Mouse (Mus musculus): ENCODE data around the gene Dock2. TPM values are rescaled to one million over a fixed set of nuclear protein-coding genes. Genes with fewer than 3 reads are reported as not detected.
A peak's percentile ranks its signal among the peaks of the same experiment; 100 is the strongest.
"Not testable (repeated sequence)": the region's sequence is repeated elsewhere in the genome, so short reads cannot be mapped to it uniquely, and the experiment has no call there.

Gene Dock2
- polyA plus RNA-seq (2015; fragmentation: Nextera tagmentation; extraction: Ambion mirVana): 2.8 and 3.6 TPM in 2 replicates

DNA sequence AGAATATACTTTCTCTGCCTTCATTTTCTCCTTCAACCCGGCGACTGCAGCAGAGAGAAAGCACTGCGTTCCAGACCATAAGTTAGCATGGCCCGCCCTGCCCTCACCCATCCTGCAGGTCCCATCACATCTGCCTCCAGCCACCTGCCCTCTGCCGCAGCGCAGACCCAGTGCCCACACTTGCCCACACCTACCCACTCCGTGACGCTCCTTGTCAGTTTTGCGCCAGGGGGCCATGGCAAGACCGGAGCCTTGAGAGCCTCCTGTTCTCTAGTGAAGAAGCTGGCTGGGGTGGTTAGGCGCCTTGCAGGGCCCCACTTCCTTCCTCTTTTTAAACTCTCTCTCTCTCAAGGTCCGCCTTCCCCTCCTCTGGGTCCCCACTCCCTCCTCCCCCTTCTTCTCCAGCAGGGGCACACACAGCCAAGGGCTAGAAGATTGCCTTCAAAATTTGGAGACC is at the start of gene Dock2:
Gene Dock2 (minus strand): TSS at position 306 of the 457 bp plus-strand sequence.
- H3K4me2 ChIP-seq: peak within 1 kb of the TSS; percentile 61
- WGBS (ENCODE audit: insufficient replicate concordance): 10% methylated on average over 12 of the region's 12 CpGs
- DNase-seq (peak; percentile 14), ATAC-seq (ENCODE audit: low read depth) (peak; percentile 58)
- H3K27ac ChIP-seq: peak within 1 kb of the TSS; percentile 57
- no peaks in the 10 kb centered on the region for H3K36me3 ChIP-seq
- no peaks in the 10 kb centered on the region for H3K9me3 ChIP-seq (replicated peaks)
- H3K4me1 ChIP-seq (replicated peaks): peaks cover 22% of the 10 kb centered on the region
- H3K9ac ChIP-seq: peak within 1 kb of the TSS; percentile 50
- H3K27me3 ChIP-seq: no peaks in the 10 kb centered on the region
- peak within 1 kb of the TSS; percentile 46 for H3K4me3 ChIP-seq (replicated peaks)

DNA sequence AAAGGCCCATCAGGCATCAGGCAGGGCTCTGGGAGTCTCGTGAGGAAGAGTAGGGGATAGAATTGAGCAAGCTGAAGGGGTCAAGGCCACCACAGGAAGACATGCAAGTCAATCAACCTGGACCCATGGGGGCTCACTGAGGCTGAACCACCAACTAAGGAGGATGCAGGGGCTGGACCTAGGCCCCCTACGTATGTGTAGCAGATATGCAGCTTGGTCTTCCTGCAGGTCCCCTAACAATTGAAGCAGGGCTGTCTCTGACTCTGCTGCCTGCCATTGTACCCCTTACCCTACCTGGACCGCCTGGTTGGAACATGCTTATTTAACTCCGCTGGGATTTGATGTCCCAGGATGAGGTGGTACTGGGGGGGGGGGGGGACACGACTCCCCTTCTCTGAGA is 49.0 kb upstream of the Dock2 start:
- peaks cover 29% of the 10 kb centered on the region for H3K4me1 ChIP-seq (replicated peaks)
- 7% methylated on average over 5 of the region's 5 CpGs for WGBS (ENCODE audit: insufficient replicate concordance)
- H3K27ac ChIP-seq: 0 out of 2 replicates have a peak overlapping the region, but pooled peaks have one; percentile 89
- peak overlapping the region; percentile 84 for H3K9ac ChIP-seq
- ATAC-seq (ENCODE audit: low read depth) (no peak), DNase-seq (peak; percentile 4)
- peak overlapping the region; percentile 84 for H3K4me3 ChIP-seq (replicated peaks)
- peak overlapping the region; percentile 85 for H3K4me2 ChIP-seq
- H3K27me3 ChIP-seq: no peaks in the 10 kb centered on the region
- H3K9me3 ChIP-seq (replicated peaks): no peaks in the 10 kb centered on the region
- H3K36me3 ChIP-seq: peaks cover 30% of the 10 kb centered on the region

DNA sequence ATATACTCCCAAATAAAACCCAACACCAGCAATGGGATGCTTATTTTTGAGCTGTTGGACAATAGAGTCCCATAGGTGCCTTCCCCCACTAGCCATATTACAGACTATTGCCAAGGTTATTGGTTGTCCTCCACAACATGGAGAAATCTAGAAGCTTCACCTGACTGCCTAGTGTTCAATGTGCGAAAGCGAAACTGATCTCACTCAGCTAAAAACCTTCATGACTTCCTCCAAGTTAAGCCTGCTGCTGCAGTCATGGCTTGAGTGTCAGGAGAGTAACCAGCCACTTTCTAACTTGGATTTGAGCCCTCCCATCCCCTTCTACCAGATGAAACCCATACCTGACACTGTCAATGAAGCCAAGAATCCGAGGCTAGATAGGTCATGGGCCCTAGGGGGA is 44.1 kb upstream of the Dock2 start:
- H3K36me3 ChIP-seq: peaks cover 65% of the 10 kb centered on the region

DNA sequence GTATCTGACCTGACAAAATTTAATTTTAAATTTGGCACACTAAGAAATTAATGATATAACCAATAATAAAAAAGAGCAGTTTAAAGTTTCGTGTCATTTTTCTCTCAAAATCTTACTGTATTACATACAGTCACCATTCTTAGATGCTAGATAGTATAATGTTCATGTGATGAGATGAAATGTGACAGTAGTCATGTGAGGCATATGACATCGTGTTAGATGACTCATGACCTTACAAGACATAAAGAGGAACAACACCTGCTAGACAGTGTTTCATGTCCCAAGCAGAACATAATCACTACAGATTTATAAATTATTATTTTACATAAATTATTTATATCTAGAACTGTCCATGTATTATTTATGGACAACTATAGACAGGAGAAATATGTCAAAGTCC is 43.2 kb upstream of the Dock2 start:
- ATAC-seq (ENCODE audit: low read depth): no peak
- Histone ChIP-seq H3K9ac (no peak overlapping the region), H3K27ac (no peak overlapping the region), H3K4me1 (replicated peaks) (peaks cover 7% of the 10 kb centered on the region), H3K36me3 (peaks cover 71% of the 10 kb centered on the region), H3K9me3 (replicated peaks) (no peaks in the 10 kb centered on the region), H3K4me2 (no peak overlapping the region), H3K27me3 (no peaks in the 10 kb centered on the region), H3K4me3 (replicated peaks) (no peak overlapping the region)
- no peak for DNase-seq
- 80% methylated on average over 2 of the region's 2 CpGs for WGBS (ENCODE audit: insufficient replicate concordance)

More for the DNA sequence above, 44.1 kb upstream of the Dock2 start:
- H3K27me3 ChIP-seq: no peaks in the 10 kb centered on the region
- no peak overlapping the region for H3K9ac ChIP-seq
- DNase-seq: no peak
- 93% methylated on average over 3 of the region's 3 CpGs for WGBS (ENCODE audit: insufficient replicate concordance)
- peaks cover 15% of the 10 kb centered on the region for H3K4me1 ChIP-seq (replicated peaks)
- no peak overlapping the region for H3K4me2 ChIP-seq
- H3K9me3 ChIP-seq (replicated peaks): no peaks in the 10 kb centered on the region
- no peak overlapping the region for H3K27ac ChIP-seq
- ATAC-seq (ENCODE audit: low read depth): no peak
- no peak overlapping the region for H3K4me3 ChIP-seq (replicated peaks)

DNA sequence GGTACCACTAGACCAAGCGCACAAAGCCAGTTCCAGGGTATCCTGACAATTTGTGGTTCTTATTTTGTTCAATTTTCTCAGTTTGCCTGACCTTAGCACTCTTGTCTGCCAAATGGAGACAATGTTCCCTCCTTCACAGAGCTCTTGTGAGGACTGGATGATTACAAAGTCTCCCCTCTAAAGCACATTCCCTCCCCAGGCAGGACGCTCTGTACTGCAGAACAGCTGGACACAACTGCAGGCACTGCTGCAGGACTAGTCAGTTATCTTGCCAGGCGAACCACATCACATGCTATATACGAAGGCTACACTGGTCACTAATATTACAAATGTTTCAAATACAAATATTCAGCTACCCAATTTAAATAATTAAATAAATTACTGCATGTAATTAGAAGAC is 41.1 kb upstream of the Dock2 start:
- no peak overlapping the region for H3K4me3 ChIP-seq (replicated peaks)
- no peaks in the 10 kb centered on the region for H3K4me1 ChIP-seq (replicated peaks)
- DNase-seq: no peak
- no peak overlapping the region for H3K9ac ChIP-seq
- H3K27me3 ChIP-seq: no peaks in the 10 kb centered on the region
- H3K36me3 ChIP-seq: peaks cover 82% of the 10 kb centered on the region
- 82% methylated on average over 4 of the region's 4 CpGs for WGBS (ENCODE audit: insufficient replicate concordance)
- ATAC-seq (ENCODE audit: low read depth): no peak
- H3K9me3 ChIP-seq (replicated peaks): no peaks in the 10 kb centered on the region
- H3K27ac ChIP-seq: no peak overlapping the region
- H3K4me2 ChIP-seq: no peak overlapping the region

DNA sequence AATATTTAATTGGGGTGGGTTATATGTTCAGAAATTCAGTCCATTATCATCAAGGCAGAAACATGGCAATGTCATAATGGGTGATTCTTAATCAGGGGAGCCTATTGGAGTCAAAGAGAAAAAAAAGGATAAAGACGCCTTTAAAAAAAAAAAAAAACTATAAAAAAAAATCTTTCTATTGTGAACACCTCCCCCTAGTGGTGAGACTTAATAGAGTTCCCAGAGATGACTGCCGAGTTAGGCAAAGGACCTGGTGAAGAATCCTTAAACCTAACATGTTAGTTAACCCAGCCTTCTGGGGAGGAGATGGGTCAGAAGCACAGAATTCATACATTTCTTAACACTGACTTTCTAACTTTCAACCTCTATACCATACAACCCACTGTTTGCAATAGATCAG is 31.1 kb upstream of the Dock2 start:
- Histone ChIP-seq H3K27ac (no peak overlapping the region), H3K4me2 (no peak overlapping the region), H3K36me3 (peaks cover 78% of the 10 kb centered on the region), H3K27me3 (no peaks in the 10 kb centered on the region), H3K4me3 (replicated peaks) (no peak overlapping the region), H3K9me3 (replicated peaks) (no peaks in the 10 kb centered on the region), H3K9ac (no peak overlapping the region), H3K4me1 (replicated peaks) (no peaks in the 10 kb centered on the region)
- ATAC-seq (ENCODE audit: low read depth) (no peak), DNase-seq (no peak)
- 20% methylated on average over 2 of the region's 2 CpGs for WGBS (ENCODE audit: insufficient replicate concordance)

DNA sequence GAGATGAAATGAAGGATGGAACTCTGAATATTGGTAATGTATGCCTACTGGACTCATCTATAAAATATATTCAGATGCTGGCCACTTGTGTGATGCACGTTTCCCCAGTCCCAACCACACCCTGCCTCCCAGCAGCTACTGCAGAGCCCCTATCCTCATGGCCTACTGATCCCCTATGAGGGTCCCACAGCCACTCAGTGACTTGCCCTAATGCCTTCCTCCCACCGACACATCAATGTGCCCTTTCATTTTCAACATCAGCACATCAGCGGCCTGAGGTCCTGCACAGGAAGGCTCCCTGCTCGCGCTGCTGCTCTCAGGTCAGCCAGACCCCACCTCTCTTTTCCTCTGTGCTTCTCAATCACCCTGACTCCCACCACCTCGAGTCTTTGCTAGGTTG is 30.6 kb upstream of the Dock2 start:
- ATAC-seq (ENCODE audit: low read depth) (no peak), DNase-seq (no peak)
- no peaks in the 10 kb centered on the region for H3K9me3 ChIP-seq (replicated peaks)
- no peak overlapping the region for H3K4me2 ChIP-seq
- H3K36me3 ChIP-seq: peaks cover 80% of the 10 kb centered on the region
- 86% methylated on average over 6 of the region's 6 CpGs for WGBS (ENCODE audit: insufficient replicate concordance)
- H3K27ac ChIP-seq: no peak overlapping the region
- H3K4me1 ChIP-seq (replicated peaks): no peaks in the 10 kb centered on the region
- no peaks in the 10 kb centered on the region for H3K27me3 ChIP-seq
- H3K9ac ChIP-seq: no peak overlapping the region
- no peak overlapping the region for H3K4me3 ChIP-seq (replicated peaks)

DNA sequence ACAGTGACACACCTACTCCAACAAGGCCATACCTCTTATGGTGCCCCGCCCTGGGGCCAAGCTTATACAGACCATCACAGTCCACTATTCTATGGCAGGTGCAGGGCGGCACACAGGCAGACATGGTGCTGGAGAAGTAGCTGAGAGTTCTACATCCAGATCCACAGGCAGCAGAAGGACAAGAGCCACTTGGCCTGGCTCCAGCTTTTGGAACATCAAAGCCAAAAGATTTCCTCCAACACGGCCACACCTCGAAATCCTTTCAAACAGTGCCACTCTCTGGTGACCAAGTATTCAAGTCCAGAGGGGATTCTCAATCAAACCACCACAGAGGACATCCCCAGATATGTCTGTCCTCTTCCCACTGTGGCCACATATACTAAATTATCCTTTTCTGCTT is 21.3 kb upstream of the Dock2 start:
- DNase-seq; H3K4me2 ChIP-seq; H3K9me3 ChIP-seq (replicated peaks); H3K4me1 ChIP-seq (replicated peaks); H3K4me3 ChIP-seq (replicated peaks); H3K27ac ChIP-seq; H3K9ac ChIP-seq; H3K27me3 ChIP-seq; H3K36me3 ChIP-seq; ATAC-seq (ENCODE audit: low read depth): not testable (repeated sequence)
- 76% methylated on average over 4 of the region's 4 CpGs for WGBS (ENCODE audit: insufficient replicate concordance)

DNA sequence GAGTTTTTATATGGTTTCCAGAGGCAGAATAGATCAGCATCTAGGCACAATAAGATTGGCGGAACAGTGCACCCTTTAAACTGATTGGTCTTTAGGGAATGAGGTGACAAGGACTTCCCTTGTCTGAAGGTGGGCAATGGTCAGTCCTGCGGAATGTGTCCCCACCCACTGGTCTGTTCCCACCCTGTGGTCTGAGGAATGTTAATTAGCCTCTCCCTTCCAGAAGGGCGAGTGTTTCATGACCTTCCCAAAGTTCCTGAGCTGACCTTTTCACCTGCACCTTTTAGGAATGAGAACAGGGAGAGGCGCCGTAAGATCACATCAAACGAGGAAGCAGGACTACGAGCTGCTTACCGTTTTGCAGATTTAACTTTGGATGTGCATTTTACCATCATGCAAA is 14.4 kb upstream of the Dock2 start:
- not testable (repeated sequence) for H3K9ac ChIP-seq; ATAC-seq (ENCODE audit: low read depth); H3K27ac ChIP-seq; H3K36me3 ChIP-seq; H3K4me3 ChIP-seq (replicated peaks); H3K4me2 ChIP-seq; H3K9me3 ChIP-seq (replicated peaks); DNase-seq; H3K4me1 ChIP-seq (replicated peaks); H3K27me3 ChIP-seq
- 62% methylated on average over 8 of the region's 8 CpGs for WGBS (ENCODE audit: insufficient replicate concordance)

DNA sequence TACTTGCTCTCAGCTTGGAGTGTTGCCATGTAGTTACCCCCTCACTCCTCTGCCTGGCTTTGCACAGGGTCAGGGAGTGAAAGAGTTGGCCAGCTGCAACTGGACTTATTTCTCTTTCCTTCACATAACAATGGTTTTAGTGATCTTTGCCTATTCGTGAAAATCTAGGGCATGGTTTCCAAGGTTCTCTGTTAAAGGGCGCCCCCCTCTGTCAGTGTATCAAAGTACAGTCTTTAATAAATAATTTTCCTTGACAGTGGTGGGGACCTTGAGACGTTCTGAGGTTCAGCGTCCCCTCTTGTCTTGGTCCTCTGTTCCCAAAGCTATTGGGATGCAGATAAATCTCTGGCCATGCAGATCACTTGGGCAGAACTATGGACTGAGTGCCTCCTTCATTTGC is 12.4 kb upstream of the Dock2 start:
- WGBS (ENCODE audit: insufficient replicate concordance): 15% methylated on average over 4 of the region's 4 CpGs
- ATAC-seq (ENCODE audit: low read depth) (no peak), DNase-seq (peak; percentile 6)
- Histone ChIP-seq H3K27me3 (no peaks in the 10 kb centered on the region), H3K27ac (no peak overlapping the region), H3K36me3 (no peaks in the 10 kb centered on the region), H3K9ac (no peak overlapping the region), H3K4me1 (replicated peaks) (no peaks in the 10 kb centered on the region), H3K9me3 (replicated peaks) (no peaks in the 10 kb centered on the region), H3K4me3 (replicated peaks) (no peak overlapping the region), H3K4me2 (no peak overlapping the region)

DNA sequence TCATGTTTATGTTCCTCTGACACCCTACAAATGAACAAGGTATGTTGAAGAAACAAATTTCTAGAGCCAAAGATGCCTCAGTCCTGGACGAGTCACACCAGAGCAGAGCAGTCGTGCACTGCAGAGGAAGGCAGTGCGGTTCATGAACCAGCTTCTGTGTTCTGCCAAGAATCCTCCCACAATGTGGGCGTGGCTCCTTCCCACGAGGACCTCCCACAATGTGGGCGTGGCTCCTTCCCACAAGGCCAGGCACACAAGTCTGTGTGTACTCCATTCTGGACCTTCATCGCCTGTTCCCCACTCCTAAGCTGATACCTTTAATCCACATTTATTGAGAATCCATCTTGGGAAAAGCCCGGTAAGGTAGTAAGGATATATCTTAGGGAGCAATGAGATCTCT is 8.2 kb upstream of the Dock2 start:
- H3K4me3 ChIP-seq (replicated peaks): no peak overlapping the region
- 42% methylated on average over 8 of the region's 8 CpGs for WGBS (ENCODE audit: insufficient replicate concordance)
- H3K4me1 ChIP-seq (replicated peaks): no peaks in the 10 kb centered on the region
- no peak overlapping the region for H3K9ac ChIP-seq
- H3K36me3 ChIP-seq: no peaks in the 10 kb centered on the region
- ATAC-seq (ENCODE audit: low read depth) (peak; percentile 57; the same call in 1 of the 2 replicates), DNase-seq (peak; percentile 23)
- H3K27me3 ChIP-seq: no peaks in the 10 kb centered on the region
- H3K27ac ChIP-seq: no peak overlapping the region
- no peaks in the 10 kb centered on the region for H3K9me3 ChIP-seq (replicated peaks)
- no peak overlapping the region for H3K4me2 ChIP-seq

DNA sequence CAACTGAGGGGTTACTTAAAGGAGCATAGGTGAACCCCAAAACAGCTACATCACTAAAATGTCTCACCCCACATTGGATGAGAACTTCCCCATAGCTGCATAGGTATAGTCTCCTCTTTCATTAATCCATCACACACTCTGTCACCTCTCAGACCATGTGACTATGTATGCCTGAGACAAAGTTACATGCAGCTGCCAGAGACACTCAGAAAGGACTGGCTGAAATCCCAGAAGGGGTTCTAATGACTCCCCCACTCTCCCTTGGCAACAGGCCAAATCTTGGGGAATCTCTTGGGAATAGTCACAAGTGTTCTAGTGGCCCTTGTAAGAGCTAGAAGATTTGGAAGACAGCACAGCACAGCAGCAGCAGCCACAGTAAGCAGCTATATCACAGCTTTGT is 1.2 kb upstream of the Dock2 start:
- Histone ChIP-seq H3K36me3 (no peaks in the 10 kb centered on the region), H3K4me3 (replicated peaks) (no peak overlapping the region), H3K9ac (no peak overlapping the region), H3K27ac (no peak overlapping the region), H3K27me3 (no peaks in the 10 kb centered on the region), H3K4me2 (no peak overlapping the region), H3K9me3 (replicated peaks) (no peaks in the 10 kb centered on the region), H3K4me1 (replicated peaks) (peaks cover 22% of the 10 kb centered on the region)
- DNase-seq (no peak), ATAC-seq (ENCODE audit: low read depth) (no peak)

Data from liver, embryonic 13.5 days (tissue).